Mouse (Mus musculus): ENCODE measurements around the gene Olfr746.

Gene Olfr746

DNA sequence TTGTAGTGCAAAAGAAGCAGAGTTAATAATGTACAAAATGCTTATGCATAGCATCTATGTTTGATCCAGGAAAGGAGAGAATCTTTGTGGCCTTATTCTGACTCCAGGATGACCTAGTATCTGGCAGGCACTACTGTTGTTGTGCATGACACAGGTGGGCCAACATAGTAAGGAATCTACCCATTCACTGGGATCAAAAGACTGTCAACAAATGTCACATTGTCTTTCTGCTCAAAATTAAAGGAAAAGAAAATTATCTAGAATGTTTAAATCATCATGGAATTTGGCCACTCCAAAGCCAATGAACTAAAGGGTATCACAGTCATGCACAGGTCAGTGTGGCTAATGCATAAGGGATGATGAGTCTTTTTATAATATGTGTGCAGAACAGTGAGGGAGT is at the start of gene Olfr746:
TSS of gene Olfr746 (plus strand) at position 301 of the 400 bp plus-strand sequence.
- DNase-seq (ENCODE audit: low spot score) = no peak

DNA sequence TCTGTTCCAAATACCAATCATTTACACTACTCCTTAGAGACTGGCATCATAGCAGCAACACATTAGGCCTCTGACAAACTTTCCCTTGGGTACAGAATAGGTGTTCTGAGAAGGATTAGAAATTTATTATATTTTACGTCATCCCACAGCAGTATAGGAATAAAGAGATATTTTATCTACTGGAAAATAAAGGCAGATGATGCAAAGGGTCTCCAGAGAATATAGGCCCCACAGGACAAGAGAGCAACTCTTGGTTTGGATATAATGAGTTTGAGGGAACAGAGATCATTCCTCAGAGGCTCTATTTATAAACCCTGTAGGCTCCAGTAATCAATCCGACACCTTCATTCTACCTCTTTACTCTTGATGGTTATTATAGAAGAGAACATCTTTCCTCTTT is 32.3 kb upstream of the Olfr746 start, which contains the start of gene Olfr744:
TSS of gene Olfr744 (plus strand) at position 301 of the 400 bp plus-strand sequence.
- DNase-seq (ENCODE audit: low spot score) = no peak

DNA sequence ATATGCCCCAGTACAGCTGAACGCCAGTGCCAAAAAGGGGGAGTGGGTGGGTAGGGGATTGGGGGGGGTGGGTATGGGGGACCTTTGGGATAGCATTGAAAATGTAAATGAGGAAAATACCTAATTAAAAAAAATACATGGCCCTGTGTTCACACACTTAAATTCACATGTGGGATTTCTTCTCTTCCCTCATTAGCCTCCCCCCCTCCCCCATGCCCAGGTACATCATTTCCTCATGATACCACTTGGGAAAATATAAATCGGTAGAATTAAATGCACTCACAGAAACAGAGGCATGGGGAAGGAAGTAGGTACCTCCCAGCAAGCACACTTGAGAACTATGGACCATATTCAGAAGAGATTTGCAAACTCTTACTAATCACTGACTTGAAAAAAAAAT is 7.8 kb upstream of the Olfr746 start, which contains the start of gene Olfr745:
TSS of gene Olfr745 (plus strand) at position 301 of the 400 bp plus-strand sequence.
- no peak for DNase-seq (ENCODE audit: low spot score)

DNA sequence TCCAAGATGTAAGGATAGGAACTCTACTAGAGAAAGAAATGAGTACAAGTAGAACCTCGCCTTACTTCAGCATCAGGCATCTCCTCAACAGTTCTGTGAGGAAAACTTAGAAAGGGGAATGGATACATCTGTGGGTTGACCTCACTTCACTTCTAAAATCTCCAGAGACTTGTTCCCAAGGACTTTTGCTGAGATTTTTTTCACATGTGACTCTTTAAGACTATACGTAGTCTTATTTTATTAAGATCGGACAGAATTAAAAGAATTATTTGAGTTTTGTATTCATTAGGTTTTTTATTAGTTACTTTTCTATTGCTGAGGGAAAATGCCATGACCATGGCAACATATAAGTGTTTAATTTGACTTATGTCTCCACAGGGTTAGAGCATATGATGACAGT is 46.2 kb downstream of the Olfr746 start, which contains the start of gene Olfr747:
TSS of gene Olfr747 (minus strand) at position 101 of the 400 bp plus-strand sequence.
- no peak for DNase-seq (ENCODE audit: low spot score)

Measured in MN1 (cell line).